Mouse (Mus musculus) heart, adult 2 months (tissue): ENCODE data around the gene Fam189a2.

Experiments
- CTCF ChIP-seq: fragments of 200-600 bp; IDR thresholded peaks from 2 replicates; pipeline ENCODE4 v1.8.1; 2022; ENCODE audit warnings: antibody characterized with exemption, mild to moderate bottlenecking, moderate library complexity
- EP300 ChIP-seq: fragments of 200-500 bp; IDR thresholded peaks from 2 replicates; pipeline ENCODE4 v1.6.1; 2011; ENCODE audit warnings: low read depth, low read length, control low read depth; ENCODE audit not compliant: insufficient read depth
- POLR2A ChIP-seq: fragments of 200-500 bp; IDR thresholded peaks from 2 replicates; pipeline ENCODE4 v1.6.1; 2011; ENCODE audit warnings: mild to moderate bottlenecking, low read depth, low read length, control low read depth; ENCODE audit not compliant: insufficient read depth

- TF ChIP-seq POLR2A: no peak
- no peak for TF ChIP-seq CTCF
- TF ChIP-seq EP300: no peak
These were observed 45.7 kb upstream of the Fam189a2 start for GRCm38 (mm10) chr19:24076536-24076935.
